Comparison of ENCODE assay signal across 8 mouse cellular contexts in the genomic region with DNA sequence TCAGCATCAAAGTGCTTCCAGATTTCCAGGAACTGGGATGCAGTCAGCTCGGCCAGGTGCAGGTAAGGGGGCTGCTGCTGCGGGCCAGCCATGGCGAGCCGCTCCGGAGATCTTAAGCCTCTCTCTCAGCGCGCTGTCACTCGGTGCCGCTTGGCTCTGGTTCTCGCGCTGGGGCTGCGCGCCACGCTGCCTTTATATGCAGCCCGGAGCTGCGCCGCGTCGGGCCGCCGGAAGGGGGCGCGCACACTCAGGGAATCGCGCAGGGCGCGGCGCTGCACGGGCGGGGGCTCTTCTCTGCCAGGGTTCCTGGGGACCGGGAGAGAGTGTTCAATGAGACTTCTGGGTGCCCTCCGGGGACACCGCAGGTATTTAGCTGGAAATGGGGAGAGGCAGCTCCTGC. TPM values are rescaled to one million over a fixed set of nuclear protein-coding genes. Genes with fewer than 3 reads are reported as not detected.
DNase-seq lines count a peak whose midpoint lies in the region; ATAC-seq and TF ChIP-seq lines count a peak whose summit lies in the region.

Gene Calb2, minus strand, starts transcription at position 165 of the 400 bp plus-strand sequence.

- under 1% methylated on average over 28 of the region's 33 CpGs for WGBS in forebrain, postnatal 0 days
- WGBS in hindbrain, embryonic 15.5 days: under 1% methylated on average over 33 of the region's 33 CpGs

- 0 out of 2 replicates have a peak, but pooled peaks cover 4% of the 10 kb centered on the region for H3K27me3 ChIP-seq in forebrain, postnatal 0 days (ENCODE audit: insufficient read depth, low read length)
- H3K27me3 ChIP-seq in hindbrain, embryonic 15.5 days: peaks cover 26% of the 10 kb centered on the region
- peaks cover 40% of the 10 kb centered on the region for H3K27me3 ChIP-seq in megakaryocyte, embryonic 14.5 days (replicated peaks)

- H3K4me1 ChIP-seq in forebrain, postnatal 0 days (ENCODE audit: insufficient read depth): no peaks in the 10 kb centered on the region
- H3K4me1 ChIP-seq in hindbrain, embryonic 15.5 days (replicated peaks): peaks cover 10% of the 10 kb centered on the region
- H3K4me1 ChIP-seq in megakaryocyte, embryonic 14.5 days: peaks cover 17% of the 10 kb centered on the region

- ATAC-seq in forebrain, postnatal 0 days: peak; percentile 98
- ATAC-seq in hindbrain, embryonic 15.5 days (ENCODE audit: low FRiP score, low read depth): peak; percentile 86
- no peak for ATAC-seq in inflammation-experienced regulatory T-cells, adult 6 months

- H3K4me3 ChIP-seq in forebrain, postnatal 0 days (ENCODE audit: low read depth, low read length): peak within 1 kb of the TSS; percentile 32
- peak within 1 kb of the TSS; percentile 35 for H3K4me3 ChIP-seq in hindbrain, embryonic 15.5 days
- peak within 1 kb of the TSS; percentile 53 for H3K4me3 ChIP-seq in megakaryocyte, embryonic 14.5 days (replicated peaks)

- H3K4me2 ChIP-seq in forebrain, postnatal 0 days (ENCODE audit: low read depth): peak within 1 kb of the TSS; percentile 57
- peak within 1 kb of the TSS; percentile 61 for H3K4me2 ChIP-seq in hindbrain, embryonic 15.5 days

- H3K36me3 ChIP-seq in forebrain, postnatal 0 days (ENCODE audit: insufficient read depth): no peaks in the 10 kb centered on the region
- H3K36me3 ChIP-seq in hindbrain, embryonic 15.5 days: no peaks in the 10 kb centered on the region
- no peaks in the 10 kb centered on the region for H3K36me3 ChIP-seq in megakaryocyte, embryonic 14.5 days (replicated peaks; ENCODE audit: low read length)

- DNase-seq in adrenal gland, postnatal 14 days: peak; percentile 65
- DNase-seq in cerebellum, adult 8-10 months: peak; percentile 90
- peak; percentile 92 for DNase-seq in forebrain, postnatal 0 days
- peak; percentile 56 to 61 for DNase-seq in left cerebral cortex, adult 18-20 months (ENCODE audit: low spot score in 2 of 2)
- DNase-seq in right cerebral cortex, postnatal 25 days: peak; percentile 68

- H3K9me3 ChIP-seq in forebrain, postnatal 0 days (ENCODE audit: low read length): no peaks in the 10 kb centered on the region
- no peaks in the 10 kb centered on the region for H3K9me3 ChIP-seq in hindbrain, embryonic 15.5 days
- H3K9me3 ChIP-seq in megakaryocyte, embryonic 14.5 days: peaks cover 7% of the 10 kb centered on the region; the same call in 1 of the 2 replicates

- H3K9ac ChIP-seq in forebrain, postnatal 0 days: peak within 1 kb of the TSS; percentile 47
- H3K9ac ChIP-seq in hindbrain, embryonic 15.5 days: peak within 1 kb of the TSS; percentile 20; the same call in 1 of the 2 replicates

- H3K27ac ChIP-seq in forebrain, postnatal 0 days (ENCODE audit: low read depth, low read length): no peak within 1 kb of the TSS
- H3K27ac ChIP-seq in hindbrain, embryonic 15.5 days (replicated peaks): no peak within 1 kb of the TSS

- TF ChIP-seq CTCF in forebrain, postnatal 0 days (IDR thresholded peaks at IDR 0.05; ENCODE audit: low read depth): peak; percentile 97

RNA-seq across cellular contexts. Expression of gene Calb2, which starts in this region (rescaled TPM):
- total RNA-seq in adrenal gland, postnatal 14 days (2021): 0.34 and 0.56 TPM in 2 replicates
- total RNA-seq in forebrain, postnatal 0 days (2014; rRNA removed): 133 TPM in 2 replicates
- 177 and 286 TPM in 2 replicates for polyA plus RNA-seq in forebrain, postnatal 0 days (2015; fragmentation: Nextera tagmentation; extraction: Ambion mirVana)
- polyA plus RNA-seq in hindbrain, embryonic 15.5 days (2015; fragmentation: Nextera tagmentation; extraction: Ambion mirVana): 112 and 126 TPM in 2 replicates
- total RNA-seq in left cerebral cortex, adult 18-20 months (2021): 10 to 100 TPM; 19.4 to 22.1 TPM
- polyA plus RNA-seq in megakaryocyte, embryonic 14.5 days (2012; ENCODE audit: insufficient read depth, low replicate concordance): not detected in 2 replicates
- polyA plus RNA-seq in inflammation-experienced regulatory T-cells, adult 6 months (2017; shearing (Covaris generic)): not detected

Comparison
In these comparisons a context has a peak if more than half of its experiments do, and no peak if none do; other contexts are left out.
1. RNA of gene Calb2 (total RNA-seq): 133 TPM in forebrain, postnatal 0 days and 19.4 to 22.1 TPM in left cerebral cortex, adult 18-20 months; 0.34 to 0.56 TPM in adrenal gland, postnatal 14 days; every median in the first group is over 10 times any median in the second.
2. RNA of gene Calb2 (polyA plus RNA-seq): 177 to 286 TPM in forebrain, postnatal 0 days and 112 to 126 TPM in hindbrain, embryonic 15.5 days; not detected in megakaryocyte, embryonic 14.5 days and not detected in inflammation-experienced regulatory T-cells, adult 6 months; every median in the first group is over 100 times any median in the second.
3. Peak in DNase-seq in adrenal gland, postnatal 14 days; RNA of the gene not detected or under 1 TPM.
4. Peak in every context shown above with its lines, with median percentiles within 50 percentile points of each other: DNase-seq and H3K4me3 ChIP-seq.